Mouse (Mus musculus) E14TG2a.4 (cell line): ENCODE data around the gene Phactr1.

Experiments
- H3K27me3 ChIP-seq: 2 replicates; pipeline ENCODE4 v1.6.1; 2014; ENCODE audit warnings: low read length, control low read depth; ENCODE audit not compliant: insufficient read depth
- H3K36me3 ChIP-seq: 2 replicates; pipeline ENCODE4 v1.6.1; 2014; ENCODE audit warnings: low read length, control low read depth; ENCODE audit not compliant: insufficient read depth
- H3K4me1 ChIP-seq: replicated peaks from 2 replicates; pipeline ENCODE4 v1.6.1; 2014; ENCODE audit warnings: low read depth, low read length, control low read depth
- H3K4me3 ChIP-seq: replicated peaks from 2 replicates; pipeline ENCODE4 v1.5.1; 2014; ENCODE audit warnings: mild to moderate bottlenecking, low read length
- H3K9me3 ChIP-seq: 2 replicates; pipeline ENCODE4 v1.6.1; 2014; ENCODE audit warnings: low read length, control low read depth
- CTCF ChIP-seq: conservative IDR thresholded peaks from 2 replicates; pipeline ENCODE4 v1.5.1; 2014; ENCODE audit warnings: low read length
- NANOG ChIP-seq: IDR thresholded peaks from 2 replicates; pipeline ENCODE4 v1.6.1; 2014; ENCODE audit warnings: borderline replicate concordance, low read length, mixed read lengths
- POU5F1 ChIP-seq: IDR thresholded peaks from 2 replicates; pipeline ENCODE4 v1.6.1; 2014; ENCODE audit warnings: low read length, borderline replicate concordance

Gene Phactr1

DNA sequence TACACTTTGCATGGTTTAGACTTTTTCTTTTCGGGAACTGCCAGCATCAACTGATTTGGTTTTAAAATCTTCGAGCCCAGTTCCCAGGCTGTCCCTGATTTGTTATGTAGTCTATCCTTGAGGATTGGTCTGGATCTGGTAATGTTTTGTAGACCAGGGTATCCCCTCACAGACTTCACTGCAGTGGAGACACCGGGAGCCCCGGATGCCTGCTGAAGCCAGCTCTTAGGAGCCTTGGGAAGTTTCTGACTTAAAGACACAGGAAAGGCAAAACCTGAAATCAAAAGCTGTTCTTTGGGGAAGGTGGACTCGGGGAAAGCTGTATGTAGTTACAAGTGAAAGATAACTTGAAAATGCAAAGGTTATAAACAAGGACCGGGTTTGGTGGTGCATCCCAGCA, 186.6 kb downstream of the Phactr1 start:
- Histone ChIP-seq H3K36me3 (no peaks in the 10 kb centered on the region), H3K9me3 (no peaks in the 10 kb centered on the region), H3K4me3 (no peak overlapping the region), H3K27me3 (peaks cover 24% of the 10 kb centered on the region), H3K4me1 (peaks cover 45% of the 10 kb centered on the region)
- TF ChIP-seq NANOG (no peak), POU5F1 (no peak), CTCF (no peak)

DNA sequence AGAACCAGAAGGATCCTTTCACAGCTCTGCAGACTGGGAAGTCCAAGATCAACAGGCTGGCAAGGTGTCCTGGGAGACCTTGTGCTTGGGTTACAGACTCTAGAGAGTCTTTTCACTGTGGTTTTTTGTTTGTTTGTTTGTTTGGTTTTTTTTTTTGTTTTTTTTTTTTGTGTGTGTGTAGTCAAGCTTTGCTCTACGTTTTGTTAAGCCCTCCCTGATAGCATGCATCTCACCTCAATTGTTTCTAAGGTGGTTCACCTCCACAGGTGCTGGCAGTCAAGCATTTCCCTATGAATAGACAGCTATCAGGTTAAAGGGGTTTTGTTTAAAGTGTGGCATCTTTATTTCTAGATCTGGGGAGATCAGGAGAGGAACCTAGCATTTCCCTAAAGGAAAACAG, 191.7 kb downstream of the Phactr1 start:
- H3K4me1 ChIP-seq, result peaks cover 41% of the 10 kb centered on the region
- no peak overlapping the region for H3K4me3 ChIP-seq
- H3K9me3 ChIP-seq, result no peaks in the 10 kb centered on the region
- no peaks in the 10 kb centered on the region for H3K36me3 ChIP-seq
- TF ChIP-seq NANOG (peak; percentile 49; the same call in 1 of the 2 replicates), CTCF (no peak), POU5F1 (no peak)
- peaks cover 18% of the 10 kb centered on the region for H3K27me3 ChIP-seq

DNA sequence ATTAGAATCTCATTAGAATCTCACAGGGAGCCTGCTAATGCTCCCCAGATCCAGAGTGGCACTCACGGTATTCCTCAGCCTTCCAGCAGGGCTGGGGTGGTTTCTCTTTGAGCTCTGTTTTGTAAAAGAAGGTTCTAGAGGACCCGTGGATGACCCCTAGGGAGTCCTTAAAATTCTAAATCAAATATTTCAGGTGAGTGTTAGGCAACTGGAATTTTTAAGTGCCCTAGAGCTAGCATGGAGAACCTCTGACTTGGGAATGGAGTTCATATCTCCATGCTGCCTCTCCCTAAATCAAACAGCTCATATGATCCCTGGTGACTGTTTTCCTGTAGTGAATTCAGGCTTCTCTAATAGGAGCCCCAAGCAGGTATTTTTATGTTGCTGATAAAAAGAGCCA, 197.9 kb downstream of the Phactr1 start:
- TF ChIP-seq CTCF (no peak), NANOG (no peak), POU5F1 (no peak)

DNA sequence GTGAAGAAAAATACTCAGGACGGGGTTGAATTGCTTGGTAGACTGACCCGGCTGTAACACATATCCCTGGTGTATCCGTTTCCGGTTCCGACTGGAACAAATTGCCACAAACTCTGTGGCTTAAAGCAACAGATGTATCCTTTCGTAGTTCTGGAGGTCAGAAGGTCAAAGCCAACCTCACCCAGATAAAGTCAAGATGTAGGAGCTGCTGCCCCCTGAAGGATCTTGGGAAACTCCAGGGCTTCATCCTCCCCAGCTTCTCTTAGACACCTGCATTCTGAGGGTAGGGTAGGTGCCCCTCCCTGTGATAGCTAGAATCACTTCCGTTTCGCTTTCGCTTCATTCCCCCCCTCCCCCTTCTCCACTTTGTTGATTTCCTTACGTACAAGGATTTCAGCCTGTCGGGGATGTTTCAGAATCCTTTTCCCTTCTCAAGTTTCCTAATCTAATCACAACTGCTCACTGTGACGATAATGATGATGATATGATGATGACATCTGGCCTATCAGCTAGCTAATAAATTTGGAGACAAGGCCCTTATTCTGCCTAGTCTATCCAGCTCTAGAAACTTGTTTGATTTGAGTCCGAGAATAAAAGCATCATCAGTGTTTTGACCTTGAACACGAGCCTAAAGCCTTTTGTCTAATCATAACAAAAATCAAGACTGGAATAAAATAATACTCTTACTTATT, 203.8 kb downstream of the Phactr1 start:
- TF ChIP-seq NANOG (no peak), POU5F1 (no peak), CTCF (no peak)
- Histone ChIP-seq H3K4me1 (0 out of 2 replicates have a peak, but pooled peaks cover 7% of the 10 kb centered on the region), H3K36me3 (no peaks in the 10 kb centered on the region), H3K27me3 (no peaks in the 10 kb centered on the region), H3K9me3 (no peaks in the 10 kb centered on the region), H3K4me3 (no peak overlapping the region)

More for the DNA sequence above, 197.9 kb downstream of the Phactr1 start:
- no peaks in the 10 kb centered on the region for H3K36me3 ChIP-seq
- H3K27me3 ChIP-seq, result no peaks in the 10 kb centered on the region
- H3K4me1 ChIP-seq, result peaks cover 8% of the 10 kb centered on the region
- no peaks in the 10 kb centered on the region for H3K9me3 ChIP-seq
- no peak overlapping the region for H3K4me3 ChIP-seq

- Histone ChIP-seq H3K4me1 (0 out of 2 replicates have a peak, but pooled peaks cover 7% of the 10 kb centered on the region), H3K27me3 (no peaks in the 10 kb centered on the region), H3K4me3 (no peak overlapping the region), H3K36me3 (no peaks in the 10 kb centered on the region), H3K9me3 (no peaks in the 10 kb centered on the region)
- TF ChIP-seq CTCF, result no peak
- no peak for TF ChIP-seq NANOG
- TF ChIP-seq POU5F1, result no peak
These were observed 204.3 kb downstream of the Phactr1 start for GRCm38 (mm10) chr13:42884725-42885115.

GRCm38 (mm10) chr13:42887701-42888100, 207.3 kb downstream of the Phactr1 start:
- Histone ChIP-seq H3K27me3 (no peaks in the 10 kb centered on the region), H3K4me1 (0 out of 2 replicates have a peak, but pooled peaks cover 7% of the 10 kb centered on the region), H3K4me3 (no peak overlapping the region), H3K9me3 (peaks cover 11% of the 10 kb centered on the region), H3K36me3 (no peaks in the 10 kb centered on the region)
- no peak for TF ChIP-seq CTCF
- TF ChIP-seq POU5F1, result no peak
- no peak for TF ChIP-seq NANOG

DNA sequence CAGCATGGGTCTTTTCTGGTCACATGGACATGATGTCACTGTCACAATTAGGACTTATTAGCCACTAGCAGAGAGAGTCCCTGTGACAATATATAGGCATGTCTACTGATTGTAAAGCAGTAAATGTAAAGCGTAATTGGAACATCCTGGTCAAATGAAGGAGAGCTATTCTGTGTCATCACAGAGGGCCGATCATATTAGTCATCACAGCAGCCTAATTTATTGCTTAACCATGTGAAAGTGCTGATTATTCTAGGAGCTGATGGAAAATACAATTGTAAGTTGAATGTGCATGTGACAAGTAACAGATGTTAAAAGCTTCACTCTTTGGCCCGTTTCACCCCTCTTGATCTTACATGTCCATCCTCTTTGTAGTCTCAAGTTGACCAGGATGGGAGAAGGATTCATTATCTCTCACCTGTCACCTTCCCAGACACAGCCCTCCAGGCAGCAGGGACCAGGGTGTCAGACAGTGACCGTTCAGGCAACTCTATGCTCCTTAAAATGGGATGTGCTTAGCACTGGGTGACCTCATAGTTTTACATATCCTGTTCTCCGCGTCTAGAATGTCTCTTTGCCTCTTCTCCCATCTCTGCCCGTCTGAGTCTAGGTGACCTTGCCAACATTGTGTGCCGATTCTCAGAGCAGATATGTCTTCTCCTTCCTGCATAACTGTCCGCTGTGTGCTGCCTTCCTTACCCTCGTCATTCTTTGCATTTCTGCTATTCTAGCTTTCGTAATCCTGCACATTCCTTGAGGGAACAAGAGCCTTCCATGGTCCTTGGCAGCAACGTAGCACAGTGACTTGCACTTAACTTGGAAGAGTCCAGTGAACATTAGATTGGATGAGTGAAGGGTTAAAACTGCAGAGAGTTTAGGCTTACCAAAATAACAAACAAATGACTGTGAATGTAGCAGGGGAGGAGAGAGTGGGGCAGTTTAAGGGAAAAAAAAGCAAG, 209.4 kb downstream of the Phactr1 start:
- Histone ChIP-seq H3K36me3 (no peaks in the 10 kb centered on the region), H3K27me3 (no peaks in the 10 kb centered on the region), H3K4me1 (no peaks in the 10 kb centered on the region), H3K4me3 (no peak overlapping the region), H3K9me3 (peaks cover 11% of the 10 kb centered on the region)
- no peak for TF ChIP-seq NANOG
- no peak for TF ChIP-seq POU5F1
- no peak for TF ChIP-seq CTCF

DNA sequence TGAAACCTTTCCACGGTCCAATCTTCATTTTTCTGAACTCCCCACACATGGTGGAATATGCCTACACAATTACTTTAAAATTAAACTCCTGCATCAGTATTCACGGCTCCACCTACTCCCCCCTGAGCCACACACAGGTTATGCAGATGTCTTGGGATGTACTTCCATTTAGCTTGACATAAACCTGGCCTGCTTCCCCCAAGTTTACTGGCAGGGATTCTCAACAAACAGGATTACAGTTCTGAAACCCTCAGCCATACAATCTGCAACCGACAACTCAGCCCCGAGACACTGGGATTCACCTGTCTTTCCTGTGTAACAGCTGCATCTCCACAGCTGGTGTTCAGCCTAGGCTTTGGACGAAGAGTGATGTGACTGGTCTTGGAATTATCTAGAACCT, 210.2 kb downstream of the Phactr1 start:
- H3K4me1 ChIP-seq, result no peaks in the 10 kb centered on the region
- no peak for TF ChIP-seq CTCF
- no peak for TF ChIP-seq POU5F1
- no peaks in the 10 kb centered on the region for H3K27me3 ChIP-seq
- no peak overlapping the region for H3K4me3 ChIP-seq
- H3K9me3 ChIP-seq, result peaks cover 11% of the 10 kb centered on the region
- no peaks in the 10 kb centered on the region for H3K36me3 ChIP-seq
